Mouse (Mus musculus) MEL (cell line): ENCODE measurements around the gene Spata17. TPM values are rescaled to one million over a fixed set of nuclear protein-coding genes. Genes with fewer than 3 reads are reported as not detected.

Experiments
- DNase-seq: peaks from one replicate; pipeline ENCODE4 v3.0.0; 2011; ENCODE audit warnings: low read depth, low spot score
- H3K27ac ChIP-seq: 2 replicates; pipeline ENCODE4 v1.5.1; 2012; ENCODE audit warnings: low read depth, mild to moderate bottlenecking, control low read depth, low read length, moderate library complexity; ENCODE audit not compliant: control insufficient read depth
- H3K27me3 ChIP-seq, 2 experiments: fragments of 150-350 bp in 1 of 2; sonication (generic) in 1 of 2; 2 replicates each; pipeline ENCODE4 v1.6.1; 2012; ENCODE audit warnings: low read length in 2 of 2, mild to moderate bottlenecking in 2 of 2, improper control_type of control experiment in 1 of 2, moderate library complexity in 1 of 2; ENCODE audit not compliant: insufficient read depth in 2 of 2, control insufficient read depth in 1 of 2
- H3K36me3 ChIP-seq, 2 experiments: 2 replicates each; pipeline ENCODE4 v1.6.1; 2012 to 2014; ENCODE audit warnings: low read length in 2 of 2, improper control_type of control experiment in 1 of 2, inconsistent platforms in 1 of 2, mild to moderate bottlenecking in 1 of 2; ENCODE audit not compliant: insufficient read depth in 2 of 2, control insufficient read depth in 1 of 2
- H3K4me1 ChIP-seq, 2 experiments: fragments of 150-350 bp in 1 of 2; sonication (generic) in 1 of 2; 2 replicates each; pipeline ENCODE4 v1.6.1; 2012; ENCODE audit warnings: low read length in 2 of 2, improper control_type of control experiment in 1 of 2, mild to moderate bottlenecking in 1 of 2; ENCODE audit not compliant: insufficient read depth in 2 of 2, control insufficient read depth in 1 of 2
- H3K4me3 ChIP-seq, 2 experiments: fragments of 150-350 bp in 1 of 2; sonication (generic) in 1 of 2; 2 replicates each; pipeline ENCODE4 v1.5.1; 2012; ENCODE audit warnings: low read depth in 2 of 2, low read length in 2 of 2, mild to moderate bottlenecking in 2 of 2, moderate library complexity in 2 of 2, control low read depth in 1 of 2, improper control_type of control experiment in 1 of 2; ENCODE audit not compliant: control insufficient read depth in 1 of 2, insufficient read depth in 1 of 2
- H3K79me2 ChIP-seq: 2 replicates; pipeline ENCODE4 v1.6.1; 2012; ENCODE audit warnings: mild to moderate bottlenecking, low read length, moderate library complexity; ENCODE audit not compliant: control insufficient read depth, poor library complexity, insufficient read depth
- H3K9ac ChIP-seq: 2 replicates; pipeline ENCODE4 v1.6.1; 2012; ENCODE audit warnings: low read depth, mild to moderate bottlenecking, control low read depth, low read length, moderate library complexity; ENCODE audit not compliant: control insufficient read depth, poor library complexity, severe bottlenecking
- H3K9me3 ChIP-seq: fragments of 150-350 bp; sonication (generic); replicated peaks from 2 replicates; pipeline ENCODE4 v1.6.1; 2012; ENCODE audit warnings: mild to moderate bottlenecking, low read length, improper control_type of control experiment, moderate library complexity; ENCODE audit not compliant: insufficient read depth
- CHD1 ChIP-seq: IDR thresholded peaks from 2 replicates; pipeline ENCODE4 v1.6.1; 2012; ENCODE audit warnings: low read depth, mild to moderate bottlenecking, inconsistent platforms, low read length, improper control_type of control experiment
- CHD2 ChIP-seq: IDR thresholded peaks from 2 replicates; pipeline ENCODE4 v1.6.1; 2011; ENCODE audit warnings: low read length, improper control_type of control experiment
- CTCF ChIP-seq, 3 experiments: IDR thresholded peaks in 2 of 3; conservative IDR thresholded peaks in 1 of 3; 2 replicates each; pipeline ENCODE4 v1.5.1; 2011 to 2012; ENCODE audit warnings: low read length in 3 of 3, low read depth in 2 of 3, mild to moderate bottlenecking in 2 of 3, improper control_type of control experiment in 1 of 3, inconsistent platforms in 1 of 3, mixed read lengths in 1 of 3, moderate library complexity in 1 of 3; ENCODE audit not compliant: control insufficient read depth in 1 of 3, insufficient read depth in 1 of 3, poor library complexity in 1 of 3, severe bottlenecking in 1 of 3
- E2F4 ChIP-seq: IDR thresholded peaks from 2 replicates; pipeline ENCODE4 v1.6.1; 2011; ENCODE audit warnings: low read depth, low read length, improper control_type of control experiment, borderline replicate concordance
- EP300 ChIP-seq, 2 experiments: IDR thresholded peaks; 2 replicates each; pipeline ENCODE4 v1.6.1; 2011; ENCODE audit warnings: improper control_type of control experiment in 2 of 2, low read length in 2 of 2, low read depth in 1 of 2, mild to moderate bottlenecking in 1 of 2
- ETS1 ChIP-seq: IDR thresholded peaks from 2 replicates; pipeline ENCODE4 v1.6.1; 2012; ENCODE audit warnings: low read depth, mild to moderate bottlenecking, inconsistent platforms, low read length, improper control_type of control experiment, moderate library complexity
- GABPA ChIP-seq: IDR thresholded peaks from 2 replicates; pipeline ENCODE4 v1.6.1; 2012; ENCODE audit warnings: low read depth, mild to moderate bottlenecking, inconsistent platforms, low read length, improper control_type of control experiment, moderate library complexity
- JUND ChIP-seq: IDR thresholded peaks from 2 replicates; pipeline ENCODE4 v1.6.1; 2011; ENCODE audit warnings: low read depth, mild to moderate bottlenecking, improper control_type of control experiment, low read length
- KAT2A ChIP-seq: conservative IDR thresholded peaks from 2 replicates; pipeline ENCODE4 v1.6.1; 2012; ENCODE audit warnings: low read depth, low read length, improper control_type of control experiment, inconsistent platforms
- MAFK ChIP-seq: IDR thresholded peaks from 2 replicates; pipeline ENCODE4 v1.6.1; 2011; ENCODE audit warnings: low read depth, mild to moderate bottlenecking, low read length, improper control_type of control experiment, borderline replicate concordance
- MEF2A ChIP-seq: IDR thresholded peaks from 2 replicates; pipeline ENCODE4 v1.6.1; 2014; ENCODE audit warnings: low read depth, mild to moderate bottlenecking, inconsistent platforms, low read length, improper control_type of control experiment; ENCODE audit not compliant: poor library complexity, insufficient replicate concordance, severe bottlenecking; ENCODE audit errors: extremely low read depth
- MYB ChIP-seq: IDR thresholded peaks from 2 replicates; pipeline ENCODE4 v1.6.1; 2011; ENCODE audit warnings: mild to moderate bottlenecking, low read depth, low read length, improper control_type of control experiment
- MYC ChIP-seq: IDR thresholded peaks from 2 replicates; pipeline ENCODE4 v1.6.1; 2011; ENCODE audit warnings: low read depth, mild to moderate bottlenecking, low read length, improper control_type of control experiment, moderate library complexity
- NRF1 ChIP-seq: IDR thresholded peaks from 2 replicates; pipeline ENCODE4 v1.6.1; 2014; ENCODE audit warnings: low read depth, mild to moderate bottlenecking, inconsistent platforms, low read length, improper control_type of control experiment, moderate library complexity; ENCODE audit not compliant: poor library complexity, insufficient read depth, severe bottlenecking
- RCOR1 ChIP-seq: IDR thresholded peaks from 2 replicates; pipeline ENCODE4 v1.6.1; 2012; ENCODE audit warnings: low read depth, mild to moderate bottlenecking, inconsistent platforms, low read length, improper control_type of control experiment
- TAL1 ChIP-seq: IDR thresholded peaks from 2 replicates; pipeline ENCODE4 v1.6.1; 2012; ENCODE audit warnings: mild to moderate bottlenecking, inconsistent platforms, low read length, moderate library complexity, mixed read lengths
- TBP ChIP-seq: IDR thresholded peaks from 2 replicates; pipeline ENCODE4 v1.8.0; 2011; ENCODE audit warnings: low read depth, low read length, improper control_type of control experiment
- TCF12 ChIP-seq: IDR thresholded peaks from 2 replicates; pipeline ENCODE4 v1.6.1; 2014; ENCODE audit warnings: low read depth, mild to moderate bottlenecking, inconsistent platforms, low read length, improper control_type of control experiment, moderate library complexity
- UBTF ChIP-seq: IDR thresholded peaks from 2 replicates; pipeline ENCODE4 v1.6.1; 2012; ENCODE audit warnings: low read depth, mild to moderate bottlenecking, inconsistent platforms, low read length, improper control_type of control experiment, moderate library complexity, borderline replicate concordance; ENCODE audit not compliant: insufficient read depth
- USF1 ChIP-seq: IDR thresholded peaks from 2 replicates; pipeline ENCODE4 v1.6.1; 2014; ENCODE audit warnings: low read depth, mild to moderate bottlenecking, inconsistent platforms, low read length, improper control_type of control experiment, moderate library complexity
- ZC3H11A ChIP-seq: IDR thresholded peaks from 2 replicates; pipeline ENCODE4 v1.6.1; 2012; ENCODE audit warnings: low read depth, mild to moderate bottlenecking, inconsistent platforms, low read length, improper control_type of control experiment
- ZNF384 ChIP-seq: IDR thresholded peaks from 2 replicates; pipeline ENCODE4 v1.6.1; 2012; ENCODE audit warnings: low read depth, mild to moderate bottlenecking, inconsistent platforms, low read length, improper control_type of control experiment
- polyA plus RNA-seq, 2 experiments: library from polyadenylated mRNA; stranded (reverse) in 1 of 2; unstranded in 1 of 2; fragments of >175 nt in 1 of 2; fragments of >200 nt in 1 of 2; gene quantifications; 2 replicates each; pipeline versions ENCODE4 v1.2.1 to v1.2.4; 2012; ENCODE audit warnings: low replicate concordance in 2 of 2, low read depth in 1 of 2; ENCODE audit not compliant: insufficient read length in 2 of 2, insufficient read depth in 1 of 2, missing spikeins in 1 of 2
- total RNA-seq: library from RNA; depleted of rRNA; stranded (reverse); fragments of 300-350 nt; gene quantifications from 2 replicates; pipeline ENCODE4 v1.2.3, GENCODE M21; 2012

Spata17 gene
- total and polyA plus RNA-seq, 3 experiments = 0.13 TPM; not detected in 2

GRCm38 (mm10) chr1:187100624-187101023 is 114.6 kb downstream of the Spata17 start:
- H3K9ac ChIP-seq = no peak overlapping the region
- no peak overlapping the region for H3K27ac ChIP-seq
- no peaks in the 10 kb centered on the region for H3K9me3 ChIP-seq
- no peaks in the 10 kb centered on the region for H3K27me3 ChIP-seq
- H3K36me3 ChIP-seq = no peaks in the 10 kb centered on the region
- no peaks in the 10 kb centered on the region for H3K79me2 ChIP-seq
- DNase-seq = no peak
- no peak overlapping the region for H3K4me3 ChIP-seq
- TF ChIP-seq UBTF (no peak), NRF1 (no peak), ZC3H11A (no peak), KAT2A (no peak), RCOR1 (no peak), USF1 (no peak), TAL1 (no peak), TBP (no peak), CHD2 (no peak), TCF12 (no peak), GABPA (no peak), ETS1 (no peak), CTCF (IDR thresholded peaks at IDR 0.05 in 2 of 3, conservative IDR thresholded peaks at IDR 0.05 in 1 of 3; ENCODE audit: control insufficient read depth in 1 of 3, insufficient read depth in 1 of 3, low read depth in 2 of 3, low read length in 3 of 3, poor library complexity in 1 of 3, severe bottlenecking in 1 of 3) (no peak), MEF2A (no peak), E2F4 (no peak), ZNF384 (no peak), MAFK (no peak)
- no peaks in the 10 kb centered on the region for H3K4me1 ChIP-seq

GRCm38 (mm10) chr1:187098285-187098684 is 117.0 kb downstream of the Spata17 start:
- no peaks in the 10 kb centered on the region for H3K9me3 ChIP-seq
- no peak overlapping the region for H3K9ac ChIP-seq
- no peaks in the 10 kb centered on the region for H3K27me3 ChIP-seq
- H3K4me3 ChIP-seq = no peak overlapping the region
- no peaks in the 10 kb centered on the region for H3K4me1 ChIP-seq
- TF ChIP-seq E2F4 (no peak), CHD1 (no peak), EP300 (IDR thresholded peaks at IDR 0.05; ENCODE audit: low read depth in 1 of 2, low read length in 2 of 2) (no peak), JUND (no peak), MYB (no peak), MYC (no peak), RCOR1 (no peak), GABPA (no peak), ETS1 (no peak)
- H3K27ac ChIP-seq = no peak overlapping the region
- H3K36me3 ChIP-seq = no peaks in the 10 kb centered on the region
- no peak for DNase-seq
- H3K79me2 ChIP-seq = no peaks in the 10 kb centered on the region
